Mouse (Mus musculus) megakaryocyte, embryonic 14.5 days (primary cell): Measurements from ENCODE around the gene Zfp787. TPM values are rescaled to one million over a fixed set of nuclear protein-coding genes. Genes with fewer than 3 reads are reported as not detected.

ENCODE experiments used
- H3K27me3 ChIP-seq: replicated peaks from 2 replicates; pipeline ENCODE3; 2012; ENCODE audit warnings: inconsistent platforms
- H3K36me3 ChIP-seq: replicated peaks from 2 replicates; pipeline ENCODE3; 2012; ENCODE audit warnings: low read length, inconsistent platforms, mixed read lengths
- H3K4me1 ChIP-seq: 2 replicates; pipeline ENCODE4 v1.6.1; 2012; ENCODE audit warnings: inconsistent platforms
- H3K4me3 ChIP-seq: replicated peaks from 2 replicates; pipeline ENCODE3; 2012; ENCODE audit warnings: moderate library complexity, mild to moderate bottlenecking, inconsistent platforms
- H3K9me3 ChIP-seq: 2 replicates; pipeline ENCODE4 v1.6.1; 2012; ENCODE audit warnings: inconsistent platforms
- FLI1 ChIP-seq: IDR thresholded peaks from 2 replicates; pipeline ENCODE4 v1.6.1; 2012; ENCODE audit warnings: low read length, inconsistent platforms, mixed read lengths
- GATA1 ChIP-seq: IDR thresholded peaks from 3 replicates; pipeline ENCODE4 v1.6.1; 2012; ENCODE audit warnings: mixed read lengths, low read length, inconsistent platforms, borderline replicate concordance
- polyA plus RNA-seq: library from polyadenylated mRNA; stranded (reverse); fragments of >175 nt; gene quantifications from 2 replicates; pipeline ENCODE4 v1.2.3, GENCODE M21; 2012; ENCODE audit warnings: low replicate concordance; ENCODE audit not compliant: insufficient read depth

Gene Zfp787
- polyA plus RNA-seq: 31.0 and 49.7 TPM in 2 replicates

GRCm38 (mm10) chr7:6155901-6156411, at the start of gene Zfp787:
Zfp787 (minus strand) TSS chr7:6155997.
- Histone ChIP-seq H3K9me3 (no peaks in the 10 kb centered on the region), H3K36me3 (no peaks in the 10 kb centered on the region), H3K4me1 (peaks cover 73% of the 10 kb centered on the region), H3K27me3 (no peaks in the 10 kb centered on the region), H3K4me3 (peak within 1 kb of the TSS; percentile 92)
- TF ChIP-seq GATA1 (no peak), FLI1 (peak; percentile 65; the same call in 1 of the 2 replicates)

GRCm38 (mm10) chr7:6204200-6204599, 48.4 kb upstream of the Zfp787 start:
- H3K27me3 ChIP-seq: no peaks in the 10 kb centered on the region
- no peak overlapping the region for H3K4me3 ChIP-seq
- no peaks in the 10 kb centered on the region for H3K9me3 ChIP-seq
- no peaks in the 10 kb centered on the region for H3K4me1 ChIP-seq
- TF ChIP-seq FLI1 (no peak), GATA1 (no peak)
- no peaks in the 10 kb centered on the region for H3K36me3 ChIP-seq

DNA sequence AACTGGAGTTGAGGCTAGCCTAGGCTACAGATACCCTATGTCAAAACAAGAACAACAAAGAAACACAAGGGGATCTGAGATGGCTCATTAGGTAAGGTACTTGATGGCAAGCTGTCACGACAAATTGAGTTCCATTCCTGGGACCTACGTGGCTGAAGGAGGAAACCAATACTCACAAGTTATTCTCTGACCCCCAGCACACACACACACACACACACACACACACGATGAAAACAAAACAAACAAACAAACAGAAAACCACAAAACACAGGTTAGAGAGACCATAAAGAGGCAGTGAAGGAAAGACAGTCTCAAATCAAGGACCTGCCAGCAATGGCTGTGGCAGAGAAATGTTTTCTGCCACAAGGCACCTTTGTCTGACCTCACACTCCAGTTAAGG, 41.0 kb upstream of the Zfp787 start, which contains the start of gene Galp:
Galp (plus strand) TSS at position 301 of the 400 bp plus-strand sequence.
- no peak for TF ChIP-seq FLI1
- no peak for TF ChIP-seq GATA1
- Histone ChIP-seq H3K27me3 (peaks cover 9% of the 10 kb centered on the region), H3K4me3 (peak within 1 kb of the TSS; percentile 10)

GRCm38 (mm10) chr7:6195777-6196176, 40.0 kb upstream of the Zfp787 start:
- Histone ChIP-seq H3K27me3 (peaks cover 9% of the 10 kb centered on the region), H3K4me1 (peaks cover 18% of the 10 kb centered on the region), H3K9me3 (no peaks in the 10 kb centered on the region), H3K4me3 (no peak overlapping the region), H3K36me3 (peaks cover under 1% of the 10 kb centered on the region)
- TF ChIP-seq GATA1 (no peak), FLI1 (no peak)

More for the DNA sequence above, 41.0 kb upstream of the Zfp787 start, which contains the start of gene Galp:
- Histone ChIP-seq H3K36me3 (no peaks in the 10 kb centered on the region), H3K9me3 (no peaks in the 10 kb centered on the region), H3K4me1 (peaks cover 18% of the 10 kb centered on the region)

GRCm38 (mm10) chr7:6194129-6194528, 38.3 kb upstream of the Zfp787 start:
- peaks cover 9% of the 10 kb centered on the region for H3K27me3 ChIP-seq
- peaks cover 18% of the 10 kb centered on the region for H3K4me1 ChIP-seq
- TF ChIP-seq GATA1 (no peak), FLI1 (no peak)
- H3K4me3 ChIP-seq: no peak overlapping the region
- peaks cover 17% of the 10 kb centered on the region for H3K36me3 ChIP-seq
- no peaks in the 10 kb centered on the region for H3K9me3 ChIP-seq

- H3K9me3 ChIP-seq: no peaks in the 10 kb centered on the region
- peaks cover 18% of the 10 kb centered on the region for H3K4me1 ChIP-seq
- H3K27me3 ChIP-seq: no peaks in the 10 kb centered on the region
- TF ChIP-seq GATA1 (no peak), FLI1 (no peak)
- H3K4me3 ChIP-seq: no peak overlapping the region
- H3K36me3 ChIP-seq: peaks cover 44% of the 10 kb centered on the region
These were observed 35.6 kb upstream of the Zfp787 start for GRCm38 (mm10) chr7:6191376-6191775.

DNA sequence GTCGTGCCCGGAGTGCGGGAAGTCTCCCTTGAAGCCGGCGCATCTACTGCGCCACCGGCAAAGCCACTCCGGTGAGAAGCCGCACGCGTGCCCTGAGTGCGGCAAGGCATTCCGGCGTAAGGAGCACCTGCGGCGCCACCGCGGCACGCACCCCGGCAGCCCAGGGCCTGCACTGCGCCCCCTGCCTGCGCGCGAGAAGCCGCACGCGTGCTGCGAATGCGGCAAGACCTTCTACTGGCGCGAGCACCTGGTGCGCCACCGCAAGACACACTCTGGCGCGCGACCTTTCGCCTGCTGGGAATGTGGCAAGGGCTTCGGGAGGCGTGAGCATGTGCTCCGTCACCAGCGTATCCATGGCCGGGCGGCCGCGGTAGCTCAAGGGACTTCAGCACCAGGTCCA, 33.7 kb upstream of the Zfp787 start:
- H3K9me3 ChIP-seq: no peaks in the 10 kb centered on the region
- no peak overlapping the region for H3K4me3 ChIP-seq
- peaks cover 18% of the 10 kb centered on the region for H3K4me1 ChIP-seq
- TF ChIP-seq FLI1 (no peak), GATA1 (no peak)
- no peaks in the 10 kb centered on the region for H3K27me3 ChIP-seq
- H3K36me3 ChIP-seq: peaks cover 59% of the 10 kb centered on the region

DNA sequence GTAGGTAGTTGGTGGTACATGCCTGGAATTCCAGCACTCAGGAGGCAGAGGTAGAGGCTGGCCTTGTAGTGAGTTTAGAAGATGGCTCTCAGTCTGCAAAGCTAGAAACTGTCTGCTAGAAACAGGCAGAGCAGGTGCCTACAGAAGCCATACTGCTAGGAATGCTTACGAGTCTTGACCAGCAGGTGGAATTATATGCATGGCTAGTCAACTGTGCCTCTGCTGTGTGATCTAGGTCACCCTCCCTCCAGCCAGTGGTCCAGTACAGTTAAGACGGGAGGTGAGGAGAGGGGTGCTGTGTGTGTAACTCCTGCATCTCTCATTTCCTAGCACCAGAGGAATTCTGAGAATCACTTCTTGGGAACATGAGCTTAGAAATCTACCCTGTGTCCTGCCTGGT, 31.0 kb upstream of the Zfp787 start:
- H3K9me3 ChIP-seq: no peaks in the 10 kb centered on the region
- no peaks in the 10 kb centered on the region for H3K27me3 ChIP-seq
- H3K4me3 ChIP-seq: no peak overlapping the region
- peaks cover 78% of the 10 kb centered on the region for H3K36me3 ChIP-seq
- TF ChIP-seq GATA1 (no peak), FLI1 (no peak)
- peaks cover 6% of the 10 kb centered on the region for H3K4me1 ChIP-seq

DNA sequence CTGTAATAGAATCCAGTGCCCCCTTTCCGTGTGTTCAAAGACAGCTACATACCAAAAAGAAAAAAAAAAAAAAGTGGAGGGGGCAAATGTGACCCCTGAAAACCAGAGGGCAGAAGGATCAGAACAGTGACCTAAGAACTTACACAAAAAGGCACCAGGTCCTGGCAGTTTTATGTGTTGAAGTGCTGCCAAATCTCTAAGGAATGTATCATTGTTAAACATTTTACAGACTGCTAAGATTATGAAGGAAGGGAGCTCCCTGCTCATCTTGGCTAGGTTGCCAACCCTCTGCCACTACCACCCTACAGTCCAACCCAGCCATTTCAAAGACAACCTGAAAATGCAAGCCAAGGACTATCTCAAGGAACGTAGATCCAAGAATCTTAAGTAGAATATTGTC, 30.4 kb upstream of the Zfp787 start:
- Histone ChIP-seq H3K4me3 (no peak overlapping the region), H3K27me3 (no peaks in the 10 kb centered on the region), H3K4me1 (peaks cover 7% of the 10 kb centered on the region), H3K9me3 (no peaks in the 10 kb centered on the region), H3K36me3 (peaks cover 81% of the 10 kb centered on the region)
- TF ChIP-seq GATA1: no peak
- no peak for TF ChIP-seq FLI1

- H3K4me1 ChIP-seq: peaks cover 13% of the 10 kb centered on the region
- H3K27me3 ChIP-seq: no peaks in the 10 kb centered on the region
- H3K9me3 ChIP-seq: no peaks in the 10 kb centered on the region
- H3K36me3 ChIP-seq: peaks cover 85% of the 10 kb centered on the region
- TF ChIP-seq FLI1: no peak
- TF ChIP-seq GATA1: no peak
- no peak overlapping the region for H3K4me3 ChIP-seq
These were observed 29.6 kb upstream of the Zfp787 start for GRCm38 (mm10) chr7:6185391-6185790.
